Mouse (Mus musculus): Measurements from ENCODE around the gene Fau. TPM values are rescaled to one million over a fixed set of nuclear protein-coding genes. Genes with fewer than 3 reads are reported as not detected.
"Not testable (repeated sequence)": the region's sequence is repeated elsewhere in the genome, so short reads cannot be mapped to it uniquely, and the experiment has no call there.

The Fau gene
- 100 to 1,000 TPM; 653 to 927 (median 780) TPM for total RNA-seq (2022)

DNA sequence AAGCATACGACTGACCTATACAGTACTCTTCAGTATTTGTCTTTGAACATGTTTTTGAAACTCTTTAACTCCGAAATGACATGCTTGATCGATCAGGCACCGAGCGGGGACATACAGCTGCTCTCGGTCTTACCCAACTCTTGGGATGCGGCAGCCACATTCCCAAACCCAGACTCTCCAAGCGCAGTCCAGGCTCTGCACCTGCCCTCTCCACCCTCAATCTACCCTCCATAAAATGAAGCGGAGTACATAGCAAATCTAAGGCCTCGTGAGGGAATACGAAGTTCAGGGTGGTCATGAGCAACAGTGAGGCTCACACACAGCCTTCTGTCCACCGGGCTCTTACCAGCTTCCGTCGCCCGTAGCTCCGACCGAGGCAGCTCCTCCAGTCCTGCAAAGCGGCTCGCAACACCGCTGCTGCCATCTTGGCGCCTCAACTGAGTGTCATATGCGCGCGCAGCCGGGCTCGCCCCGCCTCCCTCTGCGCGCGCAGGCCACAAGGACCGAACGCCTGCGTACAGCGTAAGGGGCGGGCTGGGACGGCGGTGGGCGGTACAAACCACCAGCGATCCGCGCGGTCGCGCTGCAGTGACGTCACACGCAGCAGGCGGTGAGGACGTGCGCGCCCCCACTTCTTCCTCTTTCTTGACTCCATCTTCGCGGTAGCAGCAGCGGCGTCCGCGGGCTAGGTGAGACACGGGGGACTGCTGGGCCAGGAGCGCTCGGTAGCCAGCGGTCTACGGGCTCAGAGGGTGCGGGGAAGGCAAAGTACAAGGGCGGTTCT, at the start of gene Fau, which contains the start of gene Mrpl49:
Gene Fau, plus strand, starts transcription at position 532 of the 784 bp plus-strand sequence.
Gene Mrpl49, minus strand, starts transcription at position 473 of the 784 bp plus-strand sequence.
- DNase-seq (ENCODE audit: low spot score in 2 of 2), result peak; percentile 97 to 98

DNA sequence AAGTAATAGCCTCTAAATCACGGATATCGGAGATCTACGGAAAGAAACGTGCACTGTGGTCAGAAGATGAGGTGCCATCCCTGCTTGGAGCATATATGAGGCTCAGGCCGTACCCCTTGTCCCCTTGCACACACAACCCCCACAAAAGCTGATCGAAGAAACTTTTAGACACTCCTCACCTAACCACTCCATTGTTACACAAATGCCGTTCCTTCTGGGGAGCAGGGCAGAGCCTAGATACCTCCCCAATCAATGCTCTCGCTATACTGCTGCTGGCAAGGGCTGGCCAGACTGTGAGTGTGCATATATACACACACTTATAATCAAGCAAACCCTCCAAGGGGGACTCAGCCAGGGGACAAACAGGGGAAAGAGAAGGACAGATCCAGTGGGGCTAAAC, 48.5 kb upstream of the Fau start:
- DNase-seq (ENCODE audit: low spot score in 2 of 2), result no peak

DNA sequence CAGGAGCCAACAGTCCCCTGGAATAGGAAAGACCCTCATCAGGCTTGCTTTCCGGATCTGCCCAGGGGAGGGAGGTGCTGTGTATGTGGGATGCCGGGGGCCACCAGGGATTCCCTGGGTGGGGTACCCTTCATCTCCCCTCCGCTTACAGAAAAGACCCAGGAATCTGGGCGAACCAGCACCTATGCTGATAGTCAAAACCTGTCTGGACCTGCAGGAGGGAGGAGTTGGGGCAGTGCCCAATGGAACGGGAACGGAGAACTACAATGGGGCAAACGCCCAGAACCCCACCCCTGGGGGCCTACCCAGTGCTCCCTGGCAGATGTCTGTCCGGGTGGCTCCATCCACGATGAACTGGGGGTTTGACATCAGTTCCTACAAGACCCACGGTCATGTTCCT, 44.0 kb upstream of the Fau start:
- no peak for DNase-seq (ENCODE audit: low spot score in 2 of 2)

DNA sequence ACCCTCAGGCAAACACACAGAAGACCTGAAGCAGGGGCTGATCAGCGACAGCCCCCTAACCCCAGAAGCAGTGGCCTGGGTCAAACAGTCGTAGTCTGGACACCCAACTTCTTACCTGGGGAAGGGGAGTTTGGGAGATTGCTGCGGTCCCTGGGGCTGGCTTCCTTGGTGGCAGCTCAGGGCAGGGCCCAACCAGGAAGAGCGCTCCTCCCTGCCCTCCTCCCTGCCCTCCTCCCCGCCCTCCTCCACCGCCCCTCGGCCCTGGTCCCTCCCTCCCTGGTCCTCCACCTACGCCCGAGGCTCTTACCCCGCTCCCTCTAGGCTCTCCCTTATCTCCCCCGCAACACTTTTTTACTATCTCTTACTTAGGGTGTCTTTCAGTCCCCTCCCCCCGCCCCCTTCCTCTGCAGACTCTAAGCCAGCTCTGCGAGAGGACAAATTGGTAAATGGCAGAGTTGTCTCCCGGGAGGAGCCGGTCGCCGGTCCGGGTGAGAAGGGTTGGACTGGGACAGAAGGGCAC, 42.6 kb upstream of the Fau start:
- DNase-seq (ENCODE audit: low spot score in 2 of 2), result no peak

DNA sequence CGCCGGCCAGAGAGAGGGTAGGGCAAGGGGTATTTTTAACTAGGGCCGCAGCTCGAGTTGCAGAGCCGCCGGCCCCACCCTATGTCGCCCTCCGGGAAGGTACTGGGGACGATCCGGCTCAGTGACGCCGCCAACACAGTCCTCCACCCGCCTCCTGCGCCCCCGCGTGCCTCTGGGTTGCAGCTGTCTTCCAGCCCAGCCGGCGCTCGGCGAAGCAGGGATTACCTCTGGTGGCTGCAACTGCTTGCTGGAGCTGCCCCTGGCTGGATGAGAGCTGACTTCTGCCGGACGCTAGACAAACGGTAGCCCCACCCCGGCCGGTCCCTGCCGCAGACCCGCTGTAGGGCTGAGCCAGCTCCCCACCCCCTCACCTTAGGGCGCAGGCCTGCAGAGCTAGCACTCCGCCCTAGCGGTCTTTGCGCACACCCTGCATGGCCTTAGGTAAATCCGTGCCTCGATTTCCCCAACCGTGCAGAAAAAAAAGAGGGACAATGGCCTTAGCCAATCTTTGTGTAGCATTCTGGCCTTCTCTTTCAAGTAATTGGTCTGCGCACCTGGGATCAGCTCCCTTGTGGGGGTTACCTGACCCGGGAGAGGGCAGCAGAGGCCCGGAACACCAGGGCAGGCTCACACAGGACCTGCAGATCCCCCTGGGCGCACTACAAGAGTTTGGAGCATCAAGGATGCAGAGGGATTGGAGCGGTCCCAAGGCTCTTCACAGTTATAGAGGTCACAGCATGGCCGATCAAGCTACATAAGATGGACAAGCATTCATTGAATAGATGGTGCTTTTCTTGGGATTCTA, 41.9 kb upstream of the Fau start, which contains the start of gene Capn1:
Gene Capn1, minus strand, starts transcription at position 387 of the 805 bp plus-strand sequence.
- DNase-seq (ENCODE audit: low spot score in 2 of 2), result peak; percentile 27 to 57

DNA sequence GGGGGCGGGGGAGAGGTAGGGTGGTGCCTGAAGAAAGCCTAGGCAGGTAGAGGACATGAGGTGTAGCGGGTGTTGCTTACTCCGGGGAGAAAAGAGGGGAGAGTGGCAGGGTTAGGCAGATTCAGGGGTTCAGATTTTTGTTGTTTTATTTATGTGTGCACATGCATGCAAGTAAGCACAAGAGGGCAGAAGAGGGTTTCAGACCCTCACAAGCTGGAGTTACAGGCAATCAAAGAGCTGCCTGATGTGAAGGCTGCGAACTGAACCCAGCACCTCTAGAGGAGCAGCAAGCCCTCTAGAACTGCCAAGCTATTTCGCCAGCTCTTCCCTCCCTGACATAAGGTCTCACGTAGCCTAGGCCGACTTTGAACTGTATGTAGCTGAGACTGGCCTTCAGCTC, 41.1 kb upstream of the Fau start:
- no peak for DNase-seq (ENCODE audit: low spot score in 2 of 2)

DNA sequence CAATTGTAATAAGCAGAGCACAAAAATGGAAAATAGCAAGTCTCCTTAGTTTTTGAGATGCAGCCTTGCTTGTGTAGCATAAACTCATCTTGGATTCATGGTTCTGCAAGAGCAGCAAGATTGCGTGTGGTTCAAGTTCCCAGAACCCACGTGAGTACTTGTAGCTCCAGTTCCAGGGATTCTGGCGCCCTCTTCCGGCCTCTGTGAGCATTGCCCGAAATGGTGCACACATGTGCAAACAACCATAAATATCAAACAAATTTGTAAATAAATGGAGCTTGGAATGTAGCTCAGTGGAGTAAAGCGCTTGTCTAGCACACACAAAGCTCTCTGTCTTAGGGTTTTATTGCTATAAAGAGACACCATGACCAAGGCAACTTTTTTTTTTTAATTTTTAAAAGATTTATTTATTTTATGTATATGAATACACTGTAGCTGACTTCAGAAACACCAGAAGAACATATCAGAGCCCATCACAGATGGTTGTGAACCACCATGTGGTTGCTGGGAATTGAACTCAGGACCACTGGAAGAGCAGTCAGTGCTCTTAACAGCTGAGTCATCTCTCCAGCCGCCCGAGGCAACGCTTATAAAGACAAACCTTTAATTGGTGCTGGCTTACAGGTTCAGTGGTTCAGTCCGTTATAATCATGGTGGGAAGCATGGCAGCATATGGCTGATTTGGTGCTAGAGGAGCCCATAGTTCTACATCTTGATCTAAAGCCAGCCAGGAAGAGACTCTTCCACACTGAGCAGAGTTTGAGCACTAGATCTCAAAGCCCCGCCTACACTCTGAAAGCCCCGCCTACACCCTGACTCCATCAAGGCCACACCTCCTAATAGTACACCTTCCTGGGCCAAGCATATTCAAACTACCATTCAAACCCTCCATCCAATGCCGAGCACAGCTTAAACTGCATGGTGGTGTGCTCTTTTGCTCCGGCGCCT, 39.2 kb upstream of the Fau start:
- peak; percentile 72 to 88 for DNase-seq (ENCODE audit: low spot score in 2 of 2)

DNA sequence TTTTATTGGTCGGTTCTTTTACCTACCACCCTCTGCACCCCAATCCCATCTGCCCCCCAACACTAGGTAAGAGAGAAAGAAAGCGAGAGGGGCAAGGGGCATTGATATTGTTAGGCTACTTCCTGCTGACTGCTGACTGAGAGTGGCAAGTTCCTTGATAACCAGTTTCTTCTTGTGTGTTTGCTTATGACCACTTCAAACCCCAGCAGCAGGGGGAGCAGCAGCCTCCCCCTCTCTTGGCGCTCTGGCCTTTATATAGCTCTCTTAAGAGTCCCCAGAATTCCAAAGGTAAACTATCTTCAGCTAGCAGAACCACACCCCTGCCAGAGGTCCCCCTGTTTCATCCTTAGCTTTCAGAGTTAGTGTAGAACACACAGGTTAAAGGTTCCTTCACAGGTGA, 37.4 kb upstream of the Fau start:
- DNase-seq (ENCODE audit: low spot score in 2 of 2), result no peak

DNA sequence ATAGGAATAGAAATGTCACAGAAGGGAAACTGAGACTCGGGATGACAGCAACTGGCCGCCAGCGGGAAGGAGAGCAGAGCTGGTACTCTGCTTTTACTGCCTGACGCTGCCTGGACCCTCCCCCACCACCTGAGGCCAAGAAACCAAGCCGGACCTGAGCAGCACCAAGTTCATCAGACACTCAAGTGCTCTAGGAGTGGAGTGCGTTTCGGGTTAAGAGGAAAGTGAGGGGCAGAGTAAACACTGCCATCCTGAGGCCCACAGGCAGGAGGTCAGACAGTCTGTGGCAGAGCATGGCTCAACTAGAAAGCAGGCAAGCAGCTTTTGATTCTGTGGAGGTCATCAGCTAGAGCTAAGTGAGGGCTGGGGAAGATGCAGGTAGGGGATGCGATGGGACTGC, 34.6 kb upstream of the Fau start:
- DNase-seq (ENCODE audit: low spot score in 2 of 2), result no peak

DNA sequence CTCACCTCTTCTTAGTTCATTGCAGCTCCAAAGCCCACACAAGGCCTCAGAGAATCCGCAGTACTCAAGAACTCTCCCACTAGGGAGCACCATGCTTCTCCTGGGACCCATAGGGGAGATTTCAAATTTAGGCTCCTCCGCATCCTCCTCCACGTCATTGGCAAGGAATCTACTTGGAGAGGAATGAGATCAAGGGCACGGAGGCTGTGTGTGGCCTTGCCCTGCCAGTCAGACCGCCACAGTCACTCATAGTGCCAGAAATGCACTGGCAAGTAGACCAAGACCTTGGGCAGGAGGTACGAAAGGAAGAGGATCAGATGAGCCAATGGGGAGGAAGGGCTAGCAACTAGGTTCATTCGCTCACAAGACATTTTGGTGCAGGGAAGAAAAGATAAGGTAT, 33.7 kb upstream of the Fau start:
- DNase-seq (ENCODE audit: low spot score in 2 of 2), result no peak

DNA sequence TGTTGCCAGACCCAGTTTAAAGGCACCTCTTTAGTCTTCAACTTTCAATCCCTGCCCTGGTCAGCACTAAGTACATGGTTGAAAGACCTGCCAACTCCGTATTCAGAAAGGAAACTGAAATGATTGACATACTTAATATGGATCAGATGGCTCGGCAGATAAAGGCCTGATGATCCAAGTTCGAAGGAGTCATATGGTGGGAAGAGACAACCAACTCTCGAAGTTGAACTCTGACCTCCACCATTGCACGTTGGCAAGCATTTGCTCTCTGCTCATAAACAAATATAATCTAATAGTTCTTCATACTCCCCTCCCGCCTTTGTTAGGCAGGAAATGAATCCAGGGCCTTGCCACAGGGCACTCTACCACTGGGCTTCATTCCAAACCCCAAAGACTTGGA, 28.7 kb upstream of the Fau start:
- no peak for DNase-seq (ENCODE audit: low spot score in 2 of 2)

DNA sequence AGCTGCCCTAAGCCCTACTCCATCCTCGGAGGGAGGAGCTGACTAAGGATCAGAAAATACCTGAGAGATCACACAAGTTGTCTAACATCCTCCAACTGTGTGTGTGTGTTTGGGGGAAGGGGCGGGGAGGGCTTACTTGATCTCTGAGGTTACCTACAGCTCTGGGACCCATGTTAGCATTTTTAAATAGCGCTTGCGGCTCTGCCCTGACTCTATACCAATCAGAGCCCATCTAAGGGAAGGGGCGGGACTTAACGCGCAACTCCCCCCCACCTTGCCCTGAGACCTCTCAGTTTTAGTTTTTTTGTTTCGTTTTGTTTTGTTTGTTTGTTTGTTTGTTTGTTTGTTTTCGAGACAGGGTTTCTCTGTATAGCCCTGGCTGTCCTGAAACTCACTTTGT, 28.2 kb upstream of the Fau start:
- no peak for DNase-seq (ENCODE audit: low spot score in 2 of 2)

DNA sequence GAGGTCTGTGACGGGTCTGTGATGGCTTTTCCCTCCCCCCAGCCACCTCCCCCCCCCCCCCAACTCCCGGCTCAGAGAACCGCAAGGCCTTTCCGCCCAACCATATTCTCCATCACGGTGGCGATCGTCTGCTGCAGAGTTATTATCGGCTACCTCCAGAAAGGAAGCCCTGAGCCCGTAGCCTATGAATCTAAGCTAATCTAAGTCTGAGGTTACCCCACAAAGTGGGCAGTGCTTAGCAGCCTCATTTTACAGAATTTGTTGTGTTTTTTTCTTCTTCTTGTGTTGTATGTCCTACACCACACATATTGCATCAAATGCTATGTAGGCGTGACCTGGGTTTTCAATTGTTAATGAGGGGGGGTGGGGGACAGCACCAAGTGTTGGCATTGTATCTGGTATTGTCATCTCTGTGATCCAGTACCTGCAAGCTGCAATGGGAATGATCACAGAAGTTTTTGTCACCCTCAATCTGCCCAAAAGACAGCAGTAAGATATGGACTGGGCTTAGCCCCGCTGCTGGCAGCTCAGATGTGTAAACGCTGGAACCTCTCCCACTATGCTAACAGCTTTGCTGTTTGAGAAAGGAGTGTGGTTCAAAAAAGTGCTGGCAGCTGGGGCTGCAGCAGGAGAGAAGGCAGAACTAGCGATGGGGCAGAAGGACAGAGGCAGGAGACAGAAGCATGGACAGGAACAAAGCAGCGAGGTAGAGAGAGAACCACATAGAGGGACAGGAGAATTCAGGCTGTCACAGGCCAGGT, 26.9 kb upstream of the Fau start:
- DNase-seq (ENCODE audit: low spot score in 2 of 2), result no peak

DNA sequence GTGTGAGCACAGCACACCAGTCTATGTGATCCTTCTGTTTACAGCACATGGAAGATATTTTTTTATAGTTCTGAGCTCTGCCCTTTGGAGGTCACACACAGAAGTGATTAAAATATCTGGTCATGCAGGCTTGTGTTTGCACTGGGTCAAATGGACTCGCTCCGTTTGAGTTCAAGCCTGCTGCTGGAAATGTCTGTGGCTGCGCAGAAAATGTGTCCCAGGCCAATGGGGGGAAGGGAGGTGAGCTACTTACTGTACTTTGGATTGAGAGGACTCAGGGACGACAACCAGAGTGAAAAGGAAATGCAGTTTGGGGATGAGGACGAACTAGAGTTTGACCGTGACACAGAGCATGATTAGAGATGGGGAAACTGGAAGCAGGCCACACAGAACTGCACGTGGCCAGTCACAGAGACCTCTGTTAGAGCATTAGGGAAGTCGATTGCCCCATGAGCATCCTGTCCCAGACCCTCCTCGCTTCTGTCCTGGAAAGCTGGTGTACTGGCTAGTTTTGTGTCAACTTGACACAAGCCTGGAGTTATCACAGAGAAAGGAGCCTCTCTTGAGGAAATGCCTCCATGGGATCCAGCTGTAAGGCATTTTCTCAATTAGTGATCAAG, 21.6 kb upstream of the Fau start:
- DNase-seq (ENCODE audit: low spot score in 2 of 2), result no peak

DNA sequence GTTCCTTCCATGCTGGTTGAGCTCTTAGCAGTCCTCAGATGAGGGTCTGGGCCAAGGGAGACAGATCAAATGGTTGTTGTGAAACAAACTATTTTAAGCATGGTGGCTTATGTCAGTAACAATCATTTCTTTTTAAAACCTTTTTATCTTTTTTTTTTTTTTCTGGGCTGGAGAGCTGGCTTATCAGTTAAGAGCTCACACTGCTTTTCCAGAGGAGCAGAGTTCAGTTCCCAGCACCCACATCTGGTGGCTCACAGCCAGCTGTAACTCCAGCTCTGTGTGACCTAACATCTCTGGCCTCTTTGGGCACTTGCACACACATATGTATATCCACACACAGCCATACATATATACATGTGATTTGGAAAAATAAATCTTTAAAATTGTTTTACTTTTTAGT, 19.9 kb upstream of the Fau start:
- no peak for DNase-seq (ENCODE audit: low spot score in 2 of 2)

DNA sequence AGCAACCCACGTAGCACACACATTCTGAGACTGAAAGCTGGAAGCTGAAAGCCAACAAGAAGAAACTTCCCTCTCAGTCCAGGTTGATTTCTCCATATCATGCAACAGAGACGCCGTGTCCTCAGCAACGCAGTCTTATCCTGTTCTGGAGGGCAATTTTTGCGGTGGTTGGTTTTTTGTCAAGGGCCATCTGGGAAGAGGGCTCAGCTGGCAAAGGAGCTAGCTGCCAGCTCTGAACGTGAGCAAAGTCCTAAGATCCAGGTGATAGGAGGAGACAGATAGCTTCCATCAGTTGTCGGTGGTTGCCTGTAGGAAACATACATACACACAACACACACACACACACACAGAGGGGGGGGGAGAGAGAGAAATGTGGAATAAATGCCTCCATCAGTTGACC, 19.3 kb upstream of the Fau start:
- no peak for DNase-seq (ENCODE audit: low spot score in 2 of 2)

DNA sequence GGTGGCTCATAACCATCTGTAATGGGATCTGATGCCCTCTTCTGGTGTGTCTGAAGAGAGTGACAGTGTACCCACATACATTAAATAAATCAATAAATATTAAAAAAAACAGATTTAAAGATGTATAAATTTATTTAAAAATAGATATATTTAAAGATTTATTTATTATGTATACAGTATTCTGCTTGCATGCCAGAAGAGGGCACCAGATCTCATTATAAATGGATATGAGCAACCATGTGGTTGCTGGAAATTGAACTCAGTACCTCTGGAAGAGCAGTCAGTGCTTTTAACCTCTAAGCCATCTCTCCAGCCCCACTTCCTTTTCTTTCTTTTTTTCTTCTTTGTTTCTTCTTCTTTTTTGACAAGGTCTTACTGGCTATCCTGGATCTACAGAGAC, 17.6 kb upstream of the Fau start:
- DNase-seq (ENCODE audit: low spot score in 2 of 2), result no peak

DNA sequence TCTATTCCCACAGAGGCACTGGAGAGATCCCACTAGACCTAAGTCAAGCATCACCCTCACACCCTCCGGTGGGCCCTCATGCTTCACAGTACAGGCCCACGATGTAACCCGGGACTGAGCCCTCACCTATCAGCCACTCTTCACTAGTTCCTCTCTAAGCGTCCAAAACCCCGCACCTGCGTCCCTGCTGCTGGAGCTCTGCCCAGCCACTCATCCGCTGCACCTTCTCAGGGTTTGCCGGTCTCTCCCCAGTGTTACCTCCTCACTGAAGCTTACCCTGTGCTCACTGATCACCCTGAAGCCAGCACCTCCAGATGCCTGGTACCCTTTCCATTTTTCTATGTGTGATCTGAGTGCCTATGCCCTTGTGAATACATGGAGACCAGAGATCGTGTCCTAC, 15.4 kb upstream of the Fau start:
- DNase-seq (ENCODE audit: low spot score in 2 of 2), result no peak

DNA sequence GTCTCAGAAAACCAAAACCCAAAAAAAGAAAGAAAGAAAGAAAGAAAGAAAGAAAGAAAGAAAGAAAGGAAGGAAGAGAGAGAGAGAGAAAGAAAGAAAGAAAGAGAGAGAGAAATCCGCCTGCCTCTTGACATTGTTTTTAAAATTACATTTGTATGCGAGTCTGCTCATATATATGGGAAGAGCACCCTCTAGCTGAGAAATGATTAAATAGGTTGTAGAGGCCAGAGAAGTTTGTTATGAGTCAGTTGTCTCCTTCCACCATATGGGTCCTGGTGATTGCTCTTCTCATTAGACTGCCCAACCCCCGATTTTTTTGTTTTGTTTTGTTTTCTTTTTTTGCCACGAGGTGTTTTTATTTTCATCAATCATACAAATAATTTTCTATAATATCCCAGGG, 13.5 kb upstream of the Fau start:
- DNase-seq (ENCODE audit: low spot score in 2 of 2), result not testable (repeated sequence)
